Mouse (Mus musculus) ES-Bruce4 (cell line): ENCODE measurements around the gene Trit1.

Experiments
- CTCF ChIP-seq: IDR thresholded peaks from one replicate; pipeline ENCODE4 v1.8.1; 2011; ENCODE audit warnings: low read depth, low read length
- EP300 ChIP-seq: IDR thresholded peaks from 2 replicates; pipeline ENCODE4 v1.6.1; 2011; ENCODE audit warnings: low read depth, low read length; ENCODE audit not compliant: insufficient read depth
- POLR2A ChIP-seq: IDR thresholded peaks from one replicate; pipeline ENCODE4 v1.8.1; 2011; ENCODE audit warnings: low read length; ENCODE audit not compliant: insufficient read depth

DNA sequence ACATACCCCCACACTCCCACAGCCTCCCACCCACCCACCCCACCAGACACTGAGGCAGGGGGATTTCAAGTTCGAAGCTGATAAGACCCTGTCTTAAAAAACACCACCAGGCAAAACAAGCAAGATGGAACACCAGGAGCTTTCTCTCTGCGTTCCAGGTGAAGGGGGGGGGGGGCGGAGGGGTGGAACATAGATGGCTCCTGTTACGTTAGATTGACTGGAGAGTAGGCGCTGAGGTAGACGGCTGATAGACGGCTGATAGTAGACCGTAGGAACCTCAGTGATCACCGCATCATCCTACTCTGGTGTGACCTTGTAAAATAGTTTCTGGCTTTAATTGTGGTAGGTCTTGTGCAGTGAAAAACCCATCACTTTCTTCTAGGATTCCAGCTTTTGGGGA, 77.5 kb downstream of the Trit1 start:
- TF ChIP-seq CTCF = no peak
- TF ChIP-seq POLR2A = no peak
- no peak for TF ChIP-seq EP300
